Mouse (Mus musculus): ENCODE data around the gene Cct7. TPM values are rescaled to one million over a fixed set of nuclear protein-coding genes. Genes with fewer than 3 reads are reported as not detected.

Gene Cct7
- polyA plus RNA-seq, 1 experiment from 2014 or later = 603 TPM

DNA sequence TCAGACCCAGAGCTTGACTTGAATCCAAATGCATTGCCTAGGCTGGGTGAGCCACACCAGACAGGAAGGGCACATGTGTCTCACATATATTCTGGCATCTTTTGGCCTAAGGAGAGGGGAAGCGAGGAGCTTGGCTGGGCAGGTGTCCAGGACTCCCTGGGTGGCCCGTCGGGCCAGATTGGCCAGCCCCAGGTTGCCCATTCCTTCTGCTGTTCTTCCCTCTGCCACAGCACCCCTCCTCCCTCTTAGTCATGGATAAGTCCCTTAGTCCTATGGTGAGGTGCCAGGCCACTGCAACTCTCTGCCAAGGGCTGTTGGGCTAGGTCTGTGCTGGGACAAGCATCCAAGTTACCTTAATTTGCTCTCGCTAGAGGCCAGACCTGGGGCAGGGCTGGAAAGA lies 64.6 kb downstream of the Cct7 start:
- Histone ChIP-seq H3K27ac (ENCODE audit: low read depth, low read length) (no peak overlapping the region), H3K9ac (replicated peaks; ENCODE audit: low read depth, low read length) (no peak overlapping the region), H3K4me3 (ENCODE audit: low read depth, low read length) (no peak overlapping the region), H3K36me3 (ENCODE audit: control insufficient read depth, insufficient read depth, low read length) (no peaks in the 10 kb centered on the region), H3K4me1 (ENCODE audit: control insufficient read depth, insufficient read depth, low read length) (peaks cover 17% of the 10 kb centered on the region), H3K9me3 (ENCODE audit: control insufficient read depth, low read length) (no peaks in the 10 kb centered on the region), H3K4me2 (ENCODE audit: low read depth, low read length) (no peak overlapping the region), H3K27me3 (ENCODE audit: control insufficient read depth, insufficient read depth, low read length) (peaks cover 50% of the 10 kb centered on the region)
- ATAC-seq (ENCODE audit: low read depth) = no peak
- 79% methylated on average over 4 of the region's 4 CpGs for WGBS

Other genes with a start within 250 kb of the Cct7 start
- 21.3 and 29.7 TPM in 2 replicates for gene Sfxn5, start 118.1 kb upstream of the Cct7 start, polyA plus RNA-seq (2014; fragmentation: Nextera tagmentation; extraction: Ambion mirVana)
- 15.6 and 20.5 TPM in 2 replicates for gene Rab11fip5, start 76.9 kb upstream of the Cct7 start, polyA plus RNA-seq (2014; fragmentation: Nextera tagmentation; extraction: Ambion mirVana)
- gene Noto, start 27.6 kb upstream of the Cct7 start, polyA plus RNA-seq (2014; fragmentation: Nextera tagmentation; extraction: Ambion mirVana) = not detected in 2 replicates
- gene Smyd5, start 19.5 kb upstream of the Cct7 start, polyA plus RNA-seq (2014; fragmentation: Nextera tagmentation; extraction: Ambion mirVana) = 58.8 and 67.0 TPM in 2 replicates
- 21.4 and 23.0 TPM in 2 replicates for gene Pradc1, start 456 bp downstream of the Cct7 start, polyA plus RNA-seq (2014; fragmentation: Nextera tagmentation; extraction: Ambion mirVana)
- 9.9 and 10.0 TPM in 2 replicates for gene Fbxo41, start 51.5 kb downstream of the Cct7 start, polyA plus RNA-seq (2014; fragmentation: Nextera tagmentation; extraction: Ambion mirVana)
- not detected in 2 replicates for gene Egr4, start 62.1 kb downstream of the Cct7 start, polyA plus RNA-seq (2014; fragmentation: Nextera tagmentation; extraction: Ambion mirVana)
- 6.5 and 6.6 TPM in 2 replicates for gene Alms1, start 136.0 kb downstream of the Cct7 start, polyA plus RNA-seq (2014; fragmentation: Nextera tagmentation; extraction: Ambion mirVana)

All from neural tube, embryonic 14.5 days (tissue).